Mouse (Mus musculus) hindbrain, embryonic 11.5 days (tissue): Measurements from ENCODE around the gene Tstd3. TPM values are rescaled to one million over a fixed set of nuclear protein-coding genes. Genes with fewer than 3 reads are reported as not detected.
A peak's percentile ranks its signal among the peaks of the same experiment; 100 is the strongest.

Experiments used
- ATAC-seq: fragments of 200-750 bp; cut with Nextera tagmentation; 2 replicates; pipeline ENCODE4 v1.8.0; 2017; ENCODE audit warnings: mild to moderate bottlenecking, moderate TSS enrichment, moderate library complexity; ENCODE audit not compliant: low FRiP score
- DNase-seq: peaks from one replicate; pipeline ENCODE4 v3.0.0-alpha.2; 2015; ENCODE audit warnings: low spot score
- H3K27ac ChIP-seq: fragments of 300-500 bp; sonication (generic); 2 replicates; pipeline ENCODE4 v1.5.1; 2014; ENCODE audit warnings: mild to moderate bottlenecking, low read depth, low read length
- H3K27me3 ChIP-seq: fragments of 300-500 bp; sonication (generic); 2 replicates; pipeline ENCODE4 v1.6.1; 2014; ENCODE audit warnings: mild to moderate bottlenecking, low read length, moderate library complexity, mixed read lengths; ENCODE audit not compliant: control insufficient read depth, insufficient read depth
- H3K36me3 ChIP-seq: fragments of 300-500 bp; sonication (generic); 2 replicates; pipeline ENCODE4 v1.6.1; 2014; ENCODE audit warnings: mild to moderate bottlenecking, low read length, moderate library complexity, mixed read lengths; ENCODE audit not compliant: control insufficient read depth, insufficient read depth
- H3K4me1 ChIP-seq: fragments of 300-500 bp; sonication (generic); replicated peaks from 2 replicates; pipeline ENCODE4 v1.6.1; 2014; ENCODE audit warnings: low read length, mixed read lengths; ENCODE audit not compliant: control insufficient read depth, insufficient read depth
- H3K4me2 ChIP-seq: fragments of 300-500 bp; sonication (generic); replicated peaks from 2 replicates; pipeline ENCODE4 v1.6.1; 2014; ENCODE audit warnings: mild to moderate bottlenecking, low read depth, low read length
- H3K4me3 ChIP-seq: fragments of 300-500 bp; sonication (generic); 2 replicates; pipeline ENCODE4 v1.5.1; 2014; ENCODE audit warnings: low read depth, low read length
- H3K9ac ChIP-seq: fragments of 300-500 bp; sonication (generic); 2 replicates; pipeline ENCODE4 v1.6.1; 2014; ENCODE audit warnings: low read depth, low read length
- H3K9me3 ChIP-seq: fragments of 300-500 bp; sonication (generic); 2 replicates; pipeline ENCODE4 v1.6.1; 2016; ENCODE audit warnings: low read length; ENCODE audit not compliant: control insufficient read depth
- WGBS: fragments of 180-500 bp; shearing (Covaris S2); extraction: QIAGEN DNeasy Blood & Tissue Kit; methylation state at CpG from one replicate; pipeline ENCODE4 v1.1.7; 2014; 5-methylcytosine and 5-hydroxymethylcytosine counted together
- polyA plus RNA-seq: library from polyadenylated mRNA; unstranded; fragments of >200 nt; fragmentation: Nextera tagmentation; extraction: Ambion mirVana; gene quantifications from 2 replicates; pipeline ENCODE4 v1.2.1, GENCODE M21; 2014

Gene Tstd3
- polyA plus RNA-seq, 1 experiment from 2014 or later = 32.0 TPM

GRCm38 (mm10) chr4:21788903-21789302 is 21.9 kb upstream of the Tstd3 start:
- DNase-seq (no peak), ATAC-seq (no peak)
- H3K4me1 ChIP-seq = no peaks in the 10 kb centered on the region
- WGBS = 87% methylated on average over 6 of the region's 6 CpGs
- no peak overlapping the region for H3K4me3 ChIP-seq
- H3K9ac ChIP-seq = no peak overlapping the region
- H3K27me3 ChIP-seq = no peaks in the 10 kb centered on the region
- H3K27ac ChIP-seq = no peak overlapping the region
- H3K9me3 ChIP-seq = no peaks in the 10 kb centered on the region
- H3K36me3 ChIP-seq = peaks cover 3% of the 10 kb centered on the region; the same call in 1 of the 2 replicates
- H3K4me2 ChIP-seq = no peak overlapping the region

DNA sequence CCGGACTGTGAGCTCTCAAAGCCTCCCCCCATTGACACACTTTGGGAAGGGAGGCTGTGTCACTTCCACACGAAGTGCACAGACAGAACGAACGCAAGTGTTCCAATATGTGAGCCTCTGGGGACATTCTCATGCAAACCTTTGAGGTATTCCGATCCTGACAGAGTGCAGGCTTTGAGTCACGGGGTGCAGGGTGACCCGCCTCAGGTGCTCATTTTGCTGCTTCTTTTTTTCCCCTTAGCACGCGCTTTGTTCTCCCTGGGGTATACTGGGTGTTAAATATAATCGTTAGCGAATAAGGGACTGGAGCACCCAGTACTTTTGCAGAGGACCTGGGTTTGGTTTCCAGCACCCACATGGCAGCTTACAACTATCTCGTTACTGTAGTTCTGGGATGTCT is 19.3 kb upstream of the Tstd3 start:
- no peak overlapping the region for H3K9ac ChIP-seq
- H3K36me3 ChIP-seq = peaks cover 3% of the 10 kb centered on the region; the same call in 1 of the 2 replicates
- H3K4me1 ChIP-seq = no peaks in the 10 kb centered on the region
- H3K27ac ChIP-seq = no peak overlapping the region
- no peaks in the 10 kb centered on the region for H3K9me3 ChIP-seq
- WGBS = 95% methylated on average over 12 of the region's 12 CpGs
- H3K4me2 ChIP-seq = no peak overlapping the region
- ATAC-seq (no peak), DNase-seq (no peak)
- no peak overlapping the region for H3K4me3 ChIP-seq
- H3K27me3 ChIP-seq = no peaks in the 10 kb centered on the region

- WGBS = 97% methylated on average over 12 of the region's 12 CpGs
- no peaks in the 10 kb centered on the region for H3K4me1 ChIP-seq
- no peak for ATAC-seq
- H3K27ac ChIP-seq = no peak overlapping the region
- no peaks in the 10 kb centered on the region for H3K27me3 ChIP-seq
- no peak overlapping the region for H3K4me3 ChIP-seq
- no peaks in the 10 kb centered on the region for H3K9me3 ChIP-seq
- no peak for DNase-seq
- H3K36me3 ChIP-seq = no peaks in the 10 kb centered on the region; the same call in 1 of the 2 replicates
- no peak overlapping the region for H3K4me2 ChIP-seq
- no peak overlapping the region for H3K9ac ChIP-seq
These were observed 14.1 kb upstream of the Tstd3 start for GRCm38 (mm10) chr4:21780816-21781726.

DNA sequence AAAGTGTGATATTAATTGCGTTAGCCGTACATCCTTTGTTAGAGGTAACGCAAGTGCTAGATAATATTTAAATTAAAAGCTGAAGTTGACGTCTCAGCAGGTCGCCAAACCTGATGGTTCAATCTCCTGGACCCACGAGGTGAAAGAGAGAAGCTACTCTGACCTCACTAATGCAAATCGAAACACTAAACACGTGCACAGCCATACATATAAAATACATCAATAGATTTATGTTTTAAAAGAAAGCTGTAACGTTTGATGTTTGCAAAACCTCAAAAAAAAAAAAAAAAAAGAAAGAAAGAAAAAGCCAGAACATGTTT is 9.9 kb upstream of the Tstd3 start:
- H3K9me3 ChIP-seq = no peaks in the 10 kb centered on the region
- no peaks in the 10 kb centered on the region for H3K27me3 ChIP-seq
- H3K4me3 ChIP-seq = peak overlapping the region; percentile 84
- no peak overlapping the region for H3K27ac ChIP-seq
- peak overlapping the region; percentile 88 for H3K9ac ChIP-seq
- WGBS = 14% methylated on average over 9 of the region's 9 CpGs
- DNase-seq = peak; percentile 18
- no peaks in the 10 kb centered on the region for H3K4me1 ChIP-seq
- no peak for ATAC-seq
- no peaks in the 10 kb centered on the region for H3K36me3 ChIP-seq
- H3K4me2 ChIP-seq = peak overlapping the region; percentile 50

DNA sequence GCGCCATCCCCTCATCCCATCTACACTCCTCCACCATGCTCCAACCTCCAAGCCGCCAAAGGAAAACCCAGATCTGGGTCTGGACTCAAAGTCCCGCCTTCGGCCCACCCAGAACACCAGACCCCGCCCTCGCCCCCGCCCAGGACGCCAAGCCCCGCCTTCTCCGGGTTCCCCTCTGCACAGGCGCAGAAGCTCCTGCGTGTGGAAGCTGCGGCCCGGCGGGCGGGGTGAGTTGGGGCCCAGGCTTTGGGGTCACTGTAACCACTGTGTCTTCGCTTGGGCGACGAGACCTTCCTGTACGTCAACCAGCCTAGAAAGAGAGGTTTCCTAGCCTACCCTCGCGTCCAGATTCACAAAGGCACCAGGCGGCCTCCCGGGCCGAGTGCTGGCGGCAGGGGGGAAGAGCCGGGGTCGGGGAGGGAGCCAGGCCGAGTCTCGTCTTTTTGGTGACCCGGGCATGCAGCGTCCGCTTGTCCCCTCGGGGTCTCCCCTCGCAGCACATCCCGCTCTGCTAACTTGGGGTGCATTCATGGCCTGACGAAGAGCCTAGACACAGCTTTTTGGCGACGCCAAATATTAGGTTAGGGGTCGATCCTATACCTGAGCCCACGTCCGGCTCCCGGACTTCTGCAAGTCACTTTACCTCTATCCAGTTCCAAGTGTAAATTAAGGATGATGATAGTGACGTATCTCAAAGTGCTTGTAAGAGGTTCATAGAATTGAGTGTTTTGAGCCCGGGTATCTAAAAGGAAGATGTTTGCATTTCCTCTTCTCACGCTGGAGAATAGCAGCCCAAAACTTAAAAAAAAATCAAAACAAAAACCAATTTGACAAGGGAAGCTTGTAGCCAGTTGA is 9.3 kb upstream of the Tstd3 start:
- peak overlapping the region; percentile 50 for H3K4me2 ChIP-seq
- peak overlapping the region; percentile 84 for H3K4me3 ChIP-seq
- under 1% methylated on average over 46 of the region's 46 CpGs for WGBS
- no peaks in the 10 kb centered on the region for H3K4me1 ChIP-seq
- ATAC-seq = peak; percentile 97
- peak overlapping the region; percentile 88 for H3K9ac ChIP-seq
- H3K9me3 ChIP-seq = no peaks in the 10 kb centered on the region
- peak; percentile 94 for DNase-seq
- no peaks in the 10 kb centered on the region for H3K36me3 ChIP-seq
- peak overlapping the region; percentile 72 for H3K27ac ChIP-seq
- no peaks in the 10 kb centered on the region for H3K27me3 ChIP-seq

DNA sequence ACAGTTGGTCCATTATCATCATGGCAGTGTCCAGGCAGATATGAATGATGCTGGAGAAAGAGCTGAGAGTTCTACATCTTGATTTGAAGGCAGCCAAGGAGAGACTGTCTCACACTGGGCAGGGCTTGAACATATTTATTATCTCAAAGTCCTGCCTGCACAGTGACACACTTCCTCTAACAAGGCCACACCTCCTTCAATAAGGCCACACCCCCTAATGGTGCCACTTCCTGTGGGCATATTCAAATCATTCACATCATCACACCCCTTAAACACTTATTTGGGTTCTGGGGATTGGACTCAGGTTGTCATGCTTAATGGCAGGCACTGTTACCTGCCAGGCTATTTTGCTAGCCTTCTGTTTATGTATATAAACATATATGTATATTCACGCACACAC is 5.3 kb upstream of the Tstd3 start:
- Histone ChIP-seq H3K9me3 (no peaks in the 10 kb centered on the region), H3K36me3 (no peaks in the 10 kb centered on the region), H3K4me3 (no peak overlapping the region), H3K9ac (no peak overlapping the region), H3K4me1 (no peaks in the 10 kb centered on the region), H3K27ac (no peak overlapping the region), H3K27me3 (no peaks in the 10 kb centered on the region), H3K4me2 (no peak overlapping the region)
- DNase-seq (no peak), ATAC-seq (no peak)
- whole genome bisulfite sequencing = 95% methylated on average over 1 of the region's 1 CpGs

DNA sequence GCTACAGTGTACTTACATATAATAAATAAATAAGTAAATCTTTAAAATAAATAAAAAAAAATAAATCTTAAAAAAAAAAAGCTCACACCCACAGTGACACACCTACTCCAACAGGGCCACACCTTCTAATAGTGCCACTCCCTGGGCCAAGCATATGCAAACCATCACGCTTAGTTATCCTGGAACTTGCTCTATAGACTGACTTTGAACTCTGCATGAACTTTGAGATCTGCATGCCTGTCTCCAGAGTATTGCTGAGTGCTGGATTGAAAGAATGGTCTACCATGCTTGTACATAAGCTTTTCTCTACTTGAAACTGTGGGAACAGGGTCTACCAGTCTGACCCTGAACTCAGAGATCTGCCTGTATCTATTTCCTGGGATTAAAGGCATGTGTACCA is 4.1 kb upstream of the Tstd3 start:
- Histone ChIP-seq H3K27ac (no peak overlapping the region), H3K9me3 (no peaks in the 10 kb centered on the region), H3K36me3 (no peaks in the 10 kb centered on the region), H3K27me3 (no peaks in the 10 kb centered on the region), H3K4me1 (no peaks in the 10 kb centered on the region), H3K4me3 (no peak overlapping the region), H3K4me2 (no peak overlapping the region), H3K9ac (no peak overlapping the region)
- WGBS = 72% methylated on average over 1 of the region's 1 CpGs
- DNase-seq = no peak
- no peak for ATAC-seq

GRCm38 (mm10) chr4:21766171-21766862 is 695 bp downstream of the Tstd3 start:
- Histone ChIP-seq H3K27me3 (no peaks in the 10 kb centered on the region), H3K36me3 (no peaks in the 10 kb centered on the region), H3K9ac (peak overlapping the region; percentile 60), H3K9me3 (no peaks in the 10 kb centered on the region), H3K4me1 (no peaks in the 10 kb centered on the region), H3K27ac (0 out of 2 replicates have a peak overlapping the region, but pooled peaks have one; percentile 45), H3K4me2 (peak overlapping the region; percentile 65), H3K4me3 (peak overlapping the region; percentile 56)
- 20% methylated on average over 14 of the region's 14 CpGs for WGBS
- peak; percentile 25 for DNase-seq
- ATAC-seq = peak; percentile 62
